Mouse (Mus musculus) testis, adult 2 months (tissue): ENCODE results near the gene Smarcb1.

Source experiments
- CTCF ChIP-seq: fragments of 200-500 bp; IDR thresholded peaks from 2 replicates; pipeline ENCODE4 v1.5.1; 2012; ENCODE audit warnings: low read depth, mild to moderate bottlenecking, inconsistent platforms, low read length, moderate library complexity; ENCODE audit not compliant: control insufficient read depth, insufficient read depth, insufficient replicate concordance
- POLR2A ChIP-seq: fragments of 200-500 bp; IDR thresholded peaks from 2 replicates; pipeline ENCODE4 v1.6.1; 2012; ENCODE audit warnings: low read depth, mild to moderate bottlenecking, inconsistent platforms, low read length, moderate library complexity; ENCODE audit not compliant: control insufficient read depth

DNA sequence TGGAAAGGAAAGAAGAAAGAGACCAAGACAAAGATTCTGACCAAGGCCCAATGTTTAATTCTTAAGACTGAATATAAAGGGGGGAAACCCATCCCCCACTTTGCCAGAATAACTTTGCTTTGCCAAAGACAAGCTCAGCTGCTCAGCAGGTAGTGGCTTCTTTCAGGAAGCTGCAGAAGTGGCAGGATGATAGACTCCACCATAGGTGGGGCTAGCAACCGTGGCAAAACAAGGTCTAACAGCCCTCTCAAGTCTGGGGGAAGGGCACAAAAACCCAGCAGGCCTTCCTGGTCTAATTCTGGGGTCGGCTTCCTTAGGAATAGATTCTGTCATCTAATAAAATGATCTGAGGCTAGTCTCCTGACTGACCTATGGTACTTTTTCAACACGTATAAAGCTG, 73.0 kb downstream of the Smarcb1 start:
- TF ChIP-seq CTCF (no peak), POLR2A (no peak)
